Mouse (Mus musculus) midbrain, embryonic 15.5 days (tissue): ENCODE measurements around the gene Ptger1. TPM values are rescaled to one million over a fixed set of nuclear protein-coding genes. Genes with fewer than 3 reads are reported as not detected.

Experiments used
- ATAC-seq: fragments of 200-750 bp; cut with Nextera tagmentation; replicated peaks from 2 replicates; pipeline ENCODE4 v1.8.0; 2017; ENCODE audit warnings: moderate TSS enrichment
- H3K27ac ChIP-seq: fragments of 300-500 bp; sonication (generic); 2 replicates; pipeline ENCODE4 v1.5.1; 2015; ENCODE audit warnings: mild to moderate bottlenecking, inconsistent platforms
- H3K27me3 ChIP-seq: fragments of 300-500 bp; sonication (generic); replicated peaks from 2 replicates; pipeline ENCODE4 v1.6.1; 2015; ENCODE audit warnings: inconsistent platforms
- H3K36me3 ChIP-seq: fragments of 300-500 bp; sonication (generic); replicated peaks from 2 replicates; pipeline ENCODE4 v1.6.1; 2015; ENCODE audit warnings: inconsistent platforms
- H3K4me1 ChIP-seq: fragments of 300-500 bp; sonication (generic); 2 replicates; pipeline ENCODE4 v1.6.1; 2015; ENCODE audit warnings: inconsistent platforms
- H3K4me2 ChIP-seq: fragments of 300-500 bp; sonication (generic); 2 replicates; pipeline ENCODE4 v1.6.1; 2015; ENCODE audit warnings: inconsistent platforms, mild to moderate bottlenecking, moderate library complexity
- H3K4me3 ChIP-seq: fragments of 300-500 bp; sonication (generic); 2 replicates; pipeline ENCODE4 v1.5.1; 2015; ENCODE audit warnings: mild to moderate bottlenecking, inconsistent platforms
- H3K9ac ChIP-seq: fragments of 300-500 bp; sonication (generic); 2 replicates; pipeline ENCODE4 v1.6.1; 2015; ENCODE audit warnings: mild to moderate bottlenecking, inconsistent platforms
- H3K9me3 ChIP-seq: fragments of 300-500 bp; sonication (generic); 2 replicates; pipeline ENCODE4 v1.6.1; 2016; ENCODE audit warnings: inconsistent platforms
- WGBS: fragments of 180-500 bp; shearing (Covaris S2); methylation state at CpG from one replicate; pipeline ENCODE4 v1.1.7; 2015; ENCODE audit warnings: mixed read lengths; 5-methylcytosine and 5-hydroxymethylcytosine counted together
- polyA plus RNA-seq: library from polyadenylated mRNA; unstranded; fragments of >200 nt; fragmentation: Nextera tagmentation; extraction: Ambion mirVana; gene quantifications from 2 replicates; pipeline ENCODE4 v1.2.1, GENCODE M21; 2015

The Ptger1 gene
- polyA plus RNA-seq, 1 experiment from 2014 or later = 1.7 TPM

GRCm38 (mm10) chr8:83700423-83701085 is 34.1 kb downstream of the Ptger1 start:
- no peak overlapping the region for H3K4me2 ChIP-seq
- no peaks in the 10 kb centered on the region for H3K27me3 ChIP-seq
- H3K36me3 ChIP-seq = no peaks in the 10 kb centered on the region
- H3K9me3 ChIP-seq = no peaks in the 10 kb centered on the region
- 85% methylated on average over 9 of the region's 9 CpGs for WGBS
- no peak for ATAC-seq
- peaks cover 33% of the 10 kb centered on the region for H3K4me1 ChIP-seq
- H3K9ac ChIP-seq = no peak overlapping the region
- no peak overlapping the region for H3K4me3 ChIP-seq
- no peak overlapping the region for H3K27ac ChIP-seq

DNA sequence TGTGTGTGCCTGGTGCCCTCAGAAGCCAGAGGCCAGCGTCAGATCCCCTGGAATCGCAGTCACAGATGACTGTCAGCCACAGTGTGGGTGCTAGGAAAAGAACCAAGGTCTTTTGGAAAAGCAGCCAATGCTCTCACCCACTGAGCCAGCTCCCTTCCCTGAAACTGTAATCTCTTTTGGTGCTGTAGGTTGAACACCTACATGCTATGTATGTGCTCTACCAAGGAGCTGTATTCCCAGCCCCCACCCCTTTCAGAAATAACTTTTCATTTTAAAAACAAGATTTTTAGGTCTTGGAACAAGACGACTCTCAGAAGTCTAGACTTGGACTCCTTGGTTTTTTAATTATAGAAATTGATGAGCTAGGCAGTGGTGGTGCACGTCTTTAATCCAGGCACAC is 36.9 kb downstream of the Ptger1 start:
- H3K9me3 ChIP-seq = no peaks in the 10 kb centered on the region

GRCm38 (mm10) chr8:83706411-83706810 is 39.9 kb downstream of the Ptger1 start:
- no peaks in the 10 kb centered on the region for H3K36me3 ChIP-seq
- H3K4me2 ChIP-seq = no peak overlapping the region
- no peaks in the 10 kb centered on the region for H3K4me1 ChIP-seq
- H3K9me3 ChIP-seq = no peaks in the 10 kb centered on the region
- H3K4me3 ChIP-seq = no peak overlapping the region
- WGBS = 68% methylated on average over 5 of the region's 5 CpGs
- ATAC-seq = no peak
- H3K27ac ChIP-seq = no peak overlapping the region
- no peak overlapping the region for H3K9ac ChIP-seq
- H3K27me3 ChIP-seq = no peaks in the 10 kb centered on the region

More for the DNA sequence above, 36.9 kb downstream of the Ptger1 start:
- no peak overlapping the region for H3K9ac ChIP-seq
- ATAC-seq = no peak
- no peaks in the 10 kb centered on the region for H3K36me3 ChIP-seq
- WGBS = 84% methylated on average over 4 of the region's 4 CpGs
- no peaks in the 10 kb centered on the region for H3K27me3 ChIP-seq
- no peak overlapping the region for H3K27ac ChIP-seq
- no peak overlapping the region for H3K4me2 ChIP-seq
- no peak overlapping the region for H3K4me3 ChIP-seq
- peaks cover 12% of the 10 kb centered on the region for H3K4me1 ChIP-seq

GRCm38 (mm10) chr8:83707554-83707953 is 41.1 kb downstream of the Ptger1 start:
- Histone ChIP-seq H3K4me2 (no peak overlapping the region), H3K9ac (no peak overlapping the region), H3K4me1 (no peaks in the 10 kb centered on the region), H3K27me3 (no peaks in the 10 kb centered on the region), H3K36me3 (no peaks in the 10 kb centered on the region), H3K4me3 (no peak overlapping the region), H3K9me3 (no peaks in the 10 kb centered on the region), H3K27ac (no peak overlapping the region)
- no peak for ATAC-seq
- WGBS = 76% methylated on average over 8 of the region's 8 CpGs

DNA sequence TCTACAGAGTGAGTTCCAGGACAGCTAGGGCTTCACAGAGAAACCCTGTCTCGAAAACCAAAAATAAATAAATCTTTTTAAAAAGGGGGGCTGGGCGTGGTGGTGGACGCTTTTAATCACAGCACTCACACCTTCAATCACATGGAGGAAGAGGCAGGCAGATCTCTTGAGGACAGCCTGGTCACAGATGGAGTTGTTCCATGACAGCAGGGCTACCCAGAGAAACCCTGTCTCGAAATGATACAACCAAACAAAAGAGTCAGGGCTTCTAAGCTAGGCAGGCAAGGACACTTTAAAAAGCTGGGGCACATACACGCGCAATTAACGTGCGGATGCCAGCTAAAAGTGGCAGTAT is 48.2 kb downstream of the Ptger1 start:
- peak overlapping the region; percentile 50 for H3K4me2 ChIP-seq
- 0 out of 2 replicates have a peak, but pooled peaks cover 4% of the 10 kb centered on the region for H3K36me3 ChIP-seq
- WGBS = 19% methylated on average over 8 of the region's 8 CpGs
- H3K4me3 ChIP-seq = peak overlapping the region; percentile 99
- H3K4me1 ChIP-seq = peaks cover 19% of the 10 kb centered on the region
- no peak; the same call in 1 of the 2 replicates for ATAC-seq
- H3K9ac ChIP-seq = no peak overlapping the region
- H3K27ac ChIP-seq = peak overlapping the region; percentile 96
- 0 out of 2 replicates have a peak, but pooled peaks cover 3% of the 10 kb centered on the region for H3K27me3 ChIP-seq
- H3K9me3 ChIP-seq = no peaks in the 10 kb centered on the region

- H3K4me2 ChIP-seq = peak within 1 kb of the TSS; percentile 91
- 0 out of 2 replicates have a peak, but pooled peaks cover 3% of the 10 kb centered on the region for H3K27me3 ChIP-seq
- peaks cover 7% of the 10 kb centered on the region; the same call in 1 of the 2 replicates for H3K36me3 ChIP-seq
- ATAC-seq = peak; percentile 100
- WGBS = under 1% methylated on average over 63 of the region's 63 CpGs
- peak within 1 kb of the TSS; percentile 99 for H3K4me3 ChIP-seq
- H3K4me1 ChIP-seq = peaks cover 19% of the 10 kb centered on the region
- peak within 1 kb of the TSS; percentile 87 for H3K9ac ChIP-seq
- H3K9me3 ChIP-seq = no peaks in the 10 kb centered on the region
- peak within 1 kb of the TSS; percentile 96 for H3K27ac ChIP-seq
Measured at GRCm38 (mm10) chr8:83715031-83715690, 48.7 kb downstream of the Ptger1 start, which contains the start of gene Ddx39. Gene Ddx39 (plus strand): TSS chr8:83715177.

DNA sequence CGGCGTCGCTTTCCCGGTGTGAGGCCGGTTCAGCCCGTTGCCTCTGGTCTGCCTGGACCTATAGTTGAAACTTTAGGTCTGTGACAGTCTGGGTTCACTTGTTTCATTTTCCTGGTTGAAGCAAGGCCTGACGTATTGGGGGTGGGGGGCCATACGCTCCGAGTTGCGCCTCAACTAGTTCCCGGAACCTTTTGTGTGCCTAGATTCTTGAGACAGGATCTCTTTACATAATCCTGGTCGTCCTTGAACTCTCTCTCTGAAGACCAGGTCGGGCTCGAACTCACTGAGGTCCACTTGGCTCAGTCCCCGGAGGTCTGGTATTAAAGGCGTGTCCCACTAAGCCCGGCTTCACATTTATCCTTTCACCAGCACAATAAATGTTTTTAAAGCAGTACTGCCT is 49.3 kb downstream of the Ptger1 start:
- Histone ChIP-seq H3K4me2 (peak overlapping the region; percentile 91), H3K9me3 (no peaks in the 10 kb centered on the region), H3K27me3 (0 out of 2 replicates have a peak, but pooled peaks cover 3% of the 10 kb centered on the region), H3K27ac (peak overlapping the region; percentile 96), H3K4me1 (peaks cover 19% of the 10 kb centered on the region), H3K9ac (peak overlapping the region; percentile 87), H3K4me3 (peak overlapping the region; percentile 99), H3K36me3 (peaks cover 13% of the 10 kb centered on the region)
- 1% methylated on average over 17 of the region's 17 CpGs for WGBS
- no peak for ATAC-seq

- Histone ChIP-seq H3K4me1 (peaks cover 19% of the 10 kb centered on the region), H3K27me3 (0 out of 2 replicates have a peak, but pooled peaks cover 3% of the 10 kb centered on the region), H3K4me2 (peak overlapping the region; percentile 91), H3K36me3 (peaks cover 21% of the 10 kb centered on the region), H3K9me3 (no peaks in the 10 kb centered on the region), H3K9ac (no peak overlapping the region), H3K4me3 (peak overlapping the region; percentile 99), H3K27ac (no peak overlapping the region)
- no peak for ATAC-seq
- 72% methylated on average over 2 of the region's 2 CpGs for WGBS
Measured at GRCm38 (mm10) chr8:83716563-83716962, 50.1 kb downstream of the Ptger1 start.

GRCm38 (mm10) chr8:83719048-83719447 is 52.6 kb downstream of the Ptger1 start:
- WGBS = 93% methylated on average over 2 of the region's 2 CpGs

GRCm38 (mm10) chr8:83719693-83720092 is 53.2 kb downstream of the Ptger1 start:
- Histone ChIP-seq H3K9ac (no peak overlapping the region), H3K4me2 (no peak overlapping the region), H3K4me3 (no peak overlapping the region), H3K4me1 (peaks cover 19% of the 10 kb centered on the region), H3K27me3 (no peaks in the 10 kb centered on the region), H3K9me3 (no peaks in the 10 kb centered on the region), H3K27ac (no peak overlapping the region), H3K36me3 (peaks cover 52% of the 10 kb centered on the region)
- ATAC-seq = no peak
- 83% methylated on average over 2 of the region's 2 CpGs for WGBS

More at GRCm38 (mm10) chr8:83719048-83719447, 52.6 kb downstream of the Ptger1 start:
- H3K27me3 ChIP-seq = no peaks in the 10 kb centered on the region
- ATAC-seq = no peak
- H3K9ac ChIP-seq = no peak overlapping the region
- no peaks in the 10 kb centered on the region for H3K9me3 ChIP-seq
- no peak overlapping the region for H3K4me2 ChIP-seq
- no peak overlapping the region for H3K4me3 ChIP-seq
- H3K36me3 ChIP-seq = peaks cover 45% of the 10 kb centered on the region
- no peak overlapping the region for H3K27ac ChIP-seq
- H3K4me1 ChIP-seq = peaks cover 19% of the 10 kb centered on the region

DNA sequence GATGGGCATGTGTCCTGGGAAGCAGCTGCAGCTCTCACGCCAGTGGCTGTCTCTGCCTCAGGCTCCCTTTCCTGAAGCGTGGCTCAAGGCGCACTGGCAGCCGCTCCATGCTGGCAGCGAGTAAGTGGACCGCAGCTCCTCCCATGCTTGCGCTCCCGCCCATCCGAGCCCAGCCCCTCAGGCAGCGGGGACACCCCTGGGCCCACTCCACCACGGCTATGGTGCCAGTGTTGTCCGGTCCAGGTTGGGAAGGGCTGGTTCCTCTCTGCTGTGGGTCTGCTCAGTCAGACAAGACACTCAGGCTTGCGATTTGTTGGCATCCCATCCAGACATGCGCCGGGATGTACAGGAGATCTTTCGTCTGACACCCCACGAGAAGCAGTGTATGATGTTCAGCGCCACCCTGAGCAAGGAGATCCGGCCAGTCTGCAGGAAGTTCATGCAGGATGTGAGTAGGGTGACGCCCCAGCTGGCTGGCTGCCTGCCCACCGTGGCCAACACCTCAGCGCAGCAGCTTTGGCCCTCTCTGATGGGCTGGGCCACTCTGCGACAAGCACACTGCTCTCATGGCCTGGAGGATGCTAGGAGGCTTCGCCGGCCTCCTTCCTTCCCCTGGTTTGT is 55.0 kb downstream of the Ptger1 start:
- Histone ChIP-seq H3K4me2 (no peak overlapping the region), H3K36me3 (peaks cover 61% of the 10 kb centered on the region), H3K27ac (no peak overlapping the region), H3K9ac (no peak overlapping the region), H3K9me3 (no peaks in the 10 kb centered on the region), H3K4me3 (no peak overlapping the region), H3K4me1 (peaks cover 9% of the 10 kb centered on the region), H3K27me3 (no peaks in the 10 kb centered on the region)
- no peak for ATAC-seq
- 91% methylated on average over 25 of the region's 25 CpGs for WGBS
